Mouse (Mus musculus) frontal cortex, postnatal 10 days (tissue): ENCODE results near the gene Fam107a.
A peak's percentile ranks its signal among the peaks of the same experiment; 100 is the strongest.
"Not testable (repeated sequence)": the region's sequence is repeated elsewhere in the genome, so short reads cannot be mapped to it uniquely, and the experiment has no call there.

Experiments
- DNase-seq, 2 experiments: peaks; one replicate each; pipeline ENCODE4 v3.0.0; 2022; ENCODE audit warnings: low spot score in 2 of 2, mixed read lengths in 1 of 2

Fam107a gene

GRCm38 (mm10) chr14:8316366-8317193 lies 1.2 kb downstream of the Fam107a start:
- DNase-seq, result no peak

DNA sequence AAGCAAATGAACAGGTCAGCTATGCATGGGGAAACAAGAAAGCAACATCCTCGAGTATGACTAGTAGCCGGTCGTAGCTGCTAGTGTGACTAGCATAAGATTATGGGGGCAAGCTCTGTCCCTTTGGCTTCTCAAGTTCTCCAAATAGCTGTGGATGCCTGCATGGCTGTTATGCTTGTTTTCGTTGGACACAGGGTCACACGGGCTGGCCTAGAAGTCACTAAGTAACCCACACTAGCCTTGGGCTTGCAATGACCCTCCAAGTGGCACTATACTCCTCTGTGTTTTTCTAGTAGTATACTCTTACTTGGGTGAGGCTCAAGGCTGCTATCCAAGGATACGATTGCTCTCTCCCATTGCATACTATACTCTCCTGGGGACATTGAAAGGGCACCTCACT lies 2.7 kb downstream of the Fam107a start:
- no peak for DNase-seq

DNA sequence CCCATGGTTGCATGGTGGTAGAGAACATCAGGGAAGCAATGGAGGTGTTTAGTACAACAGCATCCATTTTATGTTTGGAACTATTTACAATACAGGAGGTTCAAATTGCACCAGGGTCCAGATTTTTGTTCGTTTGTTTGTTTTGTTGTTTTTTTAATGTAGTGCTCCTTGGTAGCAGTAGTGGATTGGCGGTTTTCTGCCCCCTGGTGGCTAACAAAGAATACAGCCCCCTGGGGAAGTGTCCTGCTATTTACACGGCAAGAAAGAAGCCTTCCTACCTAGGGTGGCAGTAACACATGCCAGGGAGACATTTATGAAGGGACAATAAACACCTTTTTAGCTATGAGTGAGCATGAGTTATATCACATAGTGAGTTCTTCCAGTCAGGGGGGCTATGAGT lies 3.3 kb downstream of the Fam107a start:
- DNase-seq, result no peak

GRCm38 (mm10) chr14:8313877-8314276 lies 3.9 kb downstream of the Fam107a start:
- DNase-seq, result peak; percentile 28 to 31

DNA sequence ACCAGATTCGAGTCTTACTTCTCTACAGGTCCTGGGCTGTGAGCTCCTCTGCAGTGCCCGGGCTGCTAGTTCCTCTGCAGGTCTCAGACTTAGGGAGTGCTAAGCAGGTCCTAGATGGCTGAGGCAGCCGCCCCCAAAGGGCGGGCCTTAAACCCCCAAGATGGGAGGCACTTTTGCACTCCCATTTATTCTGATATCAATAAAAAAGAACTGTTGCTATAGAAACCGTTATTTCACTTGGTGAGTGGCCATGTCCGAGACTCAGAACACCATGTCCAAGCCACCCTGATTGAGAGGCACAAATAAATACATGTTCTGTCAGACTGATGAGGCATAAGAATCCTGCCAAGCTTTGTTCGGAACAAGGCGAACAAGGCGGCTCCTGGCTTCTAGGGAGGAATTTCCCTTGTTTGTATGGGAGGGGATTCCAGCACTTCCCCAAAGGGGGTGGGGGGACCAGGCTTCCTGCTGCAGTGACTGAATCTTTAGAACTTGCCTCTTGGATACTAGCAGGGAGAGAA lies 8.1 kb downstream of the Fam107a start:
- DNase-seq, result peak; percentile 20 to 44

GRCm38 (mm10) chr14:8308650-8309049 lies 9.2 kb downstream of the Fam107a start:
- no peak for DNase-seq

DNA sequence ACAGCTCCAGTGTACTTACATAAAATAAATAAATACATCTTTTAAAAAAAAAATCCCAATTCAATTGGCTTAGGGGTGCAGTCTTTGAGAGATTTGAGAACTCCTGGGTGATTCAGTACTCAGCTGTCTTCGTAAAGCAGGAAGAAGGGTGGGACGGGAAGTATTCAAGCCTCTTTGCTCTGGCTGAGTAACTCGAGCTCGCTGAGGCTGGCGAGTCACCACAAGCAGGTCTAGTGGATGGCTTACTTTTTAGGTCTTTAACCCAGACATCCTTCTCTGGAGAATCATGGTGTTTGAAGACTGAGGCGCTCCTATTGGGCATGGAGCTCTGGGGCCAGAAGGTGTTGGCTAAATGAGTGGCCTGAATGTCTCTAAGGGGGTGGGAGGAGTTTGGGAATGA lies 10.9 kb downstream of the Fam107a start:
- DNase-seq, result no peak

DNA sequence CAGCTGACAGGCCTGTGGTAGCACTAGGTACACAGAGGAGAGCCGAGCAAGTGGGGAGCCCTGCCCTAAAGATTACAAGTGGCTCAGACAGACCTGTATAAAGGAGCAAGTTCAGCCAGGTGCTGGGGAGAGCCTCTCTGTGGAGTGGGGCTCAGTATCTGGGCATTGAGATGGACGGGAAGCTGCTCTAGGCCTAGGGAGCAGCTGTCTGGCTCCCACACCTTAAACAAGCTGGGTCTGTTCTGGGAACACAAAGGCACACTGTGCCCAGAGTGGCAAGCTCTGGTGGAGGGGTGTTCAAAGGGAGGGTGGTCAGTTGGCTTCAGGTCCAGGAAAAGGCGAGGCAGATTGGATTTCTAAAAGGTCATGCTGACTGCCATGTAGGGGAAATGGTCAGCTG lies 12.8 kb downstream of the Fam107a start:
- DNase-seq, result no peak

- no peak for DNase-seq
Observed at GRCm38 (mm10) chr14:8304082-8304481, 13.7 kb downstream of the Fam107a start.

GRCm38 (mm10) chr14:8302687-8303086 lies 15.1 kb downstream of the Fam107a start:
- no peak for DNase-seq

DNA sequence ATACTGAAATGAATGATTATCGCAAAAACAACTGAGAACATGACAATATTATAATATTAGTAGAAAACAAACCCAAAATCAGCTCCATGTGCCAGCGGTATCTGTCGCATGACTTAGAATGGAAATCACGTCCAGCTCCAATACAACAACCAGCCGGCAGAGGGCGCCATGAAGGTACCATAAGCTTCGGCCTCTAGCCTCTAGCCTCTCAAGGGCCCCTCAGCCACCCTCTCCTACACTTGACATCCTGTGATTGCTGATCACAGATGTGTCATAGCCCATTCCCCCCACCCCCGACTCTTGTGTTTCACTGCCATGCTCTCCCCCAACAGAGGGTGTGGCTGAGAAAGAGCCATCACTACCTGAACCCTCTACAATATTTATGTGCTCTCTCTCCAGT lies 17.5 kb downstream of the Fam107a start:
- peak in 1 of 2 experiments; percentile 20 for DNase-seq

DNA sequence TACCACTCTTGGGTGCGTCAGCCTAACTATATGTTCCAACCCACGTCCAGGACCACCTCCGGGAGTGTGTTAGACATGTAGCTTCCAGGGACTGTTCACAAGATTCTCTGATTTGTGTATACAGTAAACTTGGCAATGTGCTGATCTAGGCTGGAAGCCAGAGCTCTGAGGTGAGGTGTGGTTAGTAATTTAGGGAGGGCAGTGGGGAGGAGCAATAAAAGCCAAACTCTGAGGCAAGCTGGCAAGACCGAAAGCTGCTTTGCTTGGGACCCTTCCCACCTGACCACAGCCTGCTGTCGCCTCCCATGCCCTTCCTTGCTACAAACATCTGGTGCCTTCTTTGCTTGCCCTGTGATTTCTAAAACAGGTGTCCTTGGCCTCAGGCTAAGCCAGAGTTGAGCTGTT lies 19.9 kb downstream of the Fam107a start:
- DNase-seq, result no peak

DNA sequence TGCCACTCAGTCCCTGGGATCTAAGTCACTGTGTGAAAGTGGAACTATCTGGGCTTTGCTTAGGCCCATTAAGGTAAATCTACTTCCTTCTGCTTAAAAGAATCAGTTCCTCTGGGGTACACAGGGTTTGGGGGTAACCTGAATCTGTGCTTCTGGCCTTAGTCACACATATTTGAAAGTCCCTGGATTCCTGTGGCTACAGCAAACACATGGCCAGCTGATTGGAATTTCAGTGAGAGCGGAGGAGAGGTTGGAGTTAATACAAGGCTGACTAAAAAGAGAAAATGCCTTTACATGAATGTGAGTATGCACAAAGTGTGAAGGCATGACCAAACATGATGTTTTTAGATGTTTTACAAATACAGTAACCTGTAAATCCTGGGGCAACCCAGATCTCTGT lies 23.6 kb downstream of the Fam107a start:
- no peak for DNase-seq

GRCm38 (mm10) chr14:8286595-8286994 lies 31.2 kb downstream of the Fam107a start:
- not testable (repeated sequence) for DNase-seq

DNA sequence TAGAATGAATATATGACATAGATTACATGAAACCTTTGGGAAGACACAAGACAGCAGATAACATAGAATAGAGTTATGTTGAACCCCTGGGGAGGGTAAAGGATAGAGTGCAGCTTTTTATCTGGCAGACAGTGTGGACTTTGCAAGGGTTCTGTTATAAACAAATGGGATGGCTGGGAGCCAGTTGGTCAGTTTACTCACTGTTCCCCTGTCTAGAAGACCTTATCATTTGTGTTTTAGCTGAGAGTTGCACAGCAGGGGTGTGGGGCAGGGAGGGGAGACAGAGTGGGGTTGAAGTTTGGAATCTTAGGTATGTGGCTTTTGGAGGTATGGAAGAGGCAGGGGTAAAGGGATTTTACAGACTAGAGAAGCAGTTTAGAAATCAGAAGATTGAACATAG lies 34.0 kb downstream of the Fam107a start:
- no peak for DNase-seq

GRCm38 (mm10) chr14:8271281-8271680 lies 46.5 kb downstream of the Fam107a start:
- not testable (repeated sequence) for DNase-seq

- no peak for DNase-seq
Observed at GRCm38 (mm10) chr14:8264378-8264777, 53.4 kb downstream of the Fam107a start.

DNA sequence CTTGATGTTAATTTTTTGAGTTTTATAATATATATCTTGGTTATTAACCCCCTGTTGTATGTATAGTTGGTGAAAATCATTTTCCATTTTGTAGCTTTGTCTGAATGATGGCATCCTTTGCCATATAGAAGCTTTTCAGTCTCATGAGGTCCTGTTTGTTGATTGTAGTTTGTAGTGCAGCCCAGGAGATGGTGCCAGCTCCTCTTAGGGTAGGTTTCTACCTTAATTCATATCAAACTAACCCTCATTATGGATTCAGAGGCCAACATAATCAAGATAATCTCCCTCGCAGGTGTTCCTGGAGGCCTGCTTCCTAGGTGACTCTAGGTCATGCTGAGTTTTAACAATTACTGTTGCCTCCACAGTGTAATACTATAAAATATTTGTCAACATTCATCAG lies 55.6 kb downstream of the Fam107a start:
- no peak for DNase-seq

DNA sequence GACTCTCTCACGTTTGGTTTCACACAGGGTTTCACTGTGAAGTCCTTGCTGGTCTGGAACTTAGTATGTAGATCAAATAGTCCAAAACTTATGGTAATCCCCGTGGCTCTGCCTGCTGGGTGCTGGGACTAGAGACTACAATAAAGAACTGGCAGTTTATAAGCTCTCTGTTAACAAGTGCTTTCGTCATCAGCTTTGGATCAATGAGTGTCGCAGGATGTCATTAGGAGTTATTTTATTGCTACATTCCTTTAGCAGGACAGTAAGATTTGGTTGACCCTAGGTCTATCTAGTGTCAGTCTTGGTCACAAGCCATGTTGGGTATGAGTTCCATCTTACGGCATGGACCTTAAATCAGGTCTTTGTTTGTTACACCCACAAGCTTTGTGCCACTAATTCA lies 57.6 kb downstream of the Fam107a start:
- no peak for DNase-seq

DNA sequence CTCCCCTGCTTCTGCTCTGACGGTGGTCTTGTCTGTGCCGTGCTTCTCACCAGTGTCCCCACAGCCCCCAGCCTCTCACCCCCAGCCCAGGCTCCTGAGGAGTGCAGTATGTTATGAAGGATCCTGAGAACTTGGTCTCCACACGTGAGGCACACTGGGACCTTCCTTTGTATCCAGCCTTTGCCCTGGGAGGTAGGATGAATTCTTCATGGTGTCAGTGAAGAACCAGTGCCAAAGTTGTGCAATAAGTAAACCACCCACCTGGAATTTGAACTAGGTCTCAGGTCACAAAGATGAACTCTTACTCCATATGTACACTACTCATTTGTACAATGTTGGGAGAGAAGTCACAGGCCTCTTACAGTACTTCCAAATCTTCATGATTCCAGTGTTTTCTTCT lies 58.7 kb downstream of the Fam107a start, which contains the start of gene Acox2:
Gene Acox2 (minus strand): TSS at position 188 of the 400 bp plus-strand sequence.
- DNase-seq, result no peak

DNA sequence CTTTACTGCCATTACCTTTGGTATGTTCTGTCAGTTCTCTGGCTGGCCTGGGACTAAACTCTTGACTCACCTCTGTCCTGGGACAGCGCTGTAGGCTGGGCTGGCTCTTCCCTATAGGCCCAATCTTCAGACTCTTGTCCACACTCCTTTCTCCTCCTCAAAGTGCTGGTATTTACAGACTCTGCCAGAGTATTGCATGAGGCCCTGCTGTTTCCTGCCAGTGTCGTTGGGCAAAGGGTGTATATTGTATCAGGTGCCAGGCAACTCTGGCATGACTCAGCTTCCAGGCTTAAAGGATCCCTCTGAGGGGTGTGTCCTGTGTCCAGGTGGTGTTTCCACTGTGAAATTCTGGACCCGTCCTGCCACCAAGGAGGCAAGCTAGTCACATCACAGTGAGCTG lies 59.1 kb downstream of the Fam107a start:
- no peak for DNase-seq

- no peak for DNase-seq
Observed at GRCm38 (mm10) chr14:8258335-8258627, 59.5 kb downstream of the Fam107a start.

GRCm38 (mm10) chr14:8257521-8258334 lies 60.1 kb downstream of the Fam107a start:
- DNase-seq, result no peak
